Mouse (Mus musculus) heart, embryonic 11.5 days (tissue): Measurements from ENCODE around the gene Nfe2l1. TPM values are rescaled to one million over a fixed set of nuclear protein-coding genes. Genes with fewer than 3 reads are reported as not detected.

ENCODE experiments used
- ATAC-seq: fragments of 200-750 bp; cut with Nextera tagmentation; replicated peaks from 2 replicates; pipeline ENCODE4 v1.8.0; 2017; ENCODE audit warnings: moderate library complexity; ENCODE audit not compliant: insufficient number of reproducible peaks, low FRiP score, low TSS enrichment
- H3K27ac ChIP-seq: fragments of 300-500 bp; sonication (generic); 2 replicates; pipeline ENCODE4 v1.5.1; 2014; ENCODE audit warnings: mild to moderate bottlenecking, low read depth, low read length
- H3K27me3 ChIP-seq: fragments of 300-500 bp; sonication (generic); 2 replicates; pipeline ENCODE4 v1.6.1; 2014; ENCODE audit warnings: mild to moderate bottlenecking, low read length, mixed read lengths; ENCODE audit not compliant: control insufficient read depth, insufficient read depth
- H3K36me3 ChIP-seq: fragments of 300-500 bp; sonication (generic); 2 replicates; pipeline ENCODE4 v1.6.1; 2014; ENCODE audit warnings: mild to moderate bottlenecking, low read length, moderate library complexity, mixed read lengths; ENCODE audit not compliant: control insufficient read depth, insufficient read depth
- H3K4me1 ChIP-seq: fragments of 300-500 bp; sonication (generic); 2 replicates; pipeline ENCODE4 v1.6.1; 2014; ENCODE audit warnings: low read length; ENCODE audit not compliant: control insufficient read depth, insufficient read depth
- H3K4me2 ChIP-seq: fragments of 300-500 bp; sonication (generic); 2 replicates; pipeline ENCODE4 v1.6.1; 2014; ENCODE audit warnings: mild to moderate bottlenecking, moderate library complexity
- H3K4me3 ChIP-seq: fragments of 300-500 bp; sonication (generic); 2 replicates; pipeline ENCODE4 v1.5.1; 2014; ENCODE audit warnings: low read depth, low read length
- H3K9ac ChIP-seq: fragments of 300-500 bp; sonication (generic); 2 replicates; pipeline ENCODE4 v1.6.1; 2014; ENCODE audit warnings: mild to moderate bottlenecking, low read depth, low read length, moderate library complexity
- H3K9me3 ChIP-seq: fragments of 300-500 bp; sonication (generic); replicated peaks from 2 replicates; pipeline ENCODE4 v1.6.1; 2016; ENCODE audit warnings: low read length; ENCODE audit not compliant: control insufficient read depth
- whole genome bisulfite sequencing: fragments of 180-500 bp; shearing (Covaris S2); extraction: QIAGEN DNeasy Blood & Tissue Kit; methylation state at CpG from one replicate; pipeline ENCODE4 v1.1.7; 2014; ENCODE audit not compliant: insufficient replicate concordance; 5-methylcytosine and 5-hydroxymethylcytosine counted together
- polyA plus RNA-seq: library from polyadenylated mRNA; unstranded; fragments of >200 nt; fragmentation: Nextera tagmentation; extraction: Ambion mirVana; gene quantifications from 2 replicates; pipeline ENCODE4 v1.2.1, GENCODE M21; 2014

The Nfe2l1 gene
- polyA plus RNA-seq, 1 experiment from 2014 or later: 36.5 TPM

DNA sequence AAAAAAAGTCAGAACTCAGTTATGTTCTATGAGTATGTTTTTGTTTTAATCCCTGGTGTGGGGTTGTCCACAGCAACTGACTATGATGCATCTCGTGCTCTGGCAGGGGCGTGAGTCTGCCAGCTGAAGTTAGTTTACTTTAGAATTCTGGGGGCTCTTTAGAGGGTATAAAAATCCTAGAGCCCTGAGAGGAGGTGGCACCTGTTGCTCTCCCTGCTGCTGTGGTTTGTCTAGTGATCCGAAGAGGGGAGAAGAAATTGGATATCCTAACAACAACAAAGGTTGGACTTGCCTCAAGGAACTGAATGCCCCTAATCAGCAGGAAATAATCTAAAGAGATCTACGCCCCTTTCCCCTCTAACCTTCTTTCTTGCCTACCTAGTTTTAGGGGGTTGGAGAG, 8.6 kb upstream of the Nfe2l1 start:
- Histone ChIP-seq H3K4me2 (no peak overlapping the region), H3K4me3 (no peak overlapping the region), H3K27me3 (peaks cover 2% of the 10 kb centered on the region; the same call in 1 of the 2 replicates), H3K27ac (no peak overlapping the region), H3K9ac (no peak overlapping the region), H3K36me3 (no peaks in the 10 kb centered on the region), H3K9me3 (no peaks in the 10 kb centered on the region), H3K4me1 (no peaks in the 10 kb centered on the region)
- no peak for ATAC-seq
- 64% methylated on average over 4 of the region's 4 CpGs for WGBS

DNA sequence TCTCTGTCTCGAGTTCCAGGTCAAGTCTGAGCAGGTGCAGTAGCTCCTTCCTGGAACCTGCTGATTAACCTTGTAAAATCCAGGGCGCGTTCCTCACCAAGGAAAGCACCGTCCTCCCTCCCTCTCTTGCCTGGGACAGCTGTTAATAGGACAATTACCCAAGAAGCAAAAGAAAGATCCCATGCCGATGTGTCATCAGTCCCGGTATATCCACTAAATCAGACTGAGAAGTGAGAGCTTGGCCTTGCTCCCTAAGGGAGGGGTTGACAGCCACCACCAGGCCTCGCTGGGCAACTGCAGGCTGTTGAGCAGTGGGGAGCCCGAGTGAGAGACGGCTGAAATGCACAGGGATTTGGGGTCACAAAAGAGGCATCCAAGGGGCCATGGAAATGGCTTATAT, 7.5 kb upstream of the Nfe2l1 start:
- peaks cover 2% of the 10 kb centered on the region; the same call in 1 of the 2 replicates for H3K27me3 ChIP-seq
- H3K36me3 ChIP-seq: no peaks in the 10 kb centered on the region
- H3K4me1 ChIP-seq: no peaks in the 10 kb centered on the region
- no peak for ATAC-seq
- WGBS: 33% methylated on average over 9 of the region's 9 CpGs
- no peaks in the 10 kb centered on the region for H3K9me3 ChIP-seq
- no peak overlapping the region for H3K27ac ChIP-seq
- no peak overlapping the region for H3K4me3 ChIP-seq
- no peak overlapping the region for H3K9ac ChIP-seq
- no peak overlapping the region for H3K4me2 ChIP-seq

DNA sequence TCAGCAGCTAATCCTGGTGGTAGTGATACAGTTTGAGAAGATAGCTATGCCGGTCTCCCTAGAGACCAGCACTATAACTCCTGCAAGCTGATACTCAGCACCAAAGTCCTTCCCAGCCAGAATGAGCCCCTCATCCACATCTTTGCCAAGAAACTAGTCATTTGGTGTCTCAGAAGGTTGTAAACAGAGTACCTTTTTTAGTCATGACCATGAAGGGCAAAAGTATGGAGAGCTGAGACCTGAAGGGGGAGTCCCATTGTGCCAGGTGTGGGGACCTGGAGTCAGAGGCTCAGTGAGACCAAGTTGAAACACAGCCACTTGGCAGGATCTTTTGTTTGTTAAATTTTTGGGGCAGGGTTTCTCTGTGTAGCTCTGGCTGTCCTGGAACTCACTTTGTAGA, 4.4 kb upstream of the Nfe2l1 start:
- 88% methylated on average over 1 of the region's 1 CpGs for WGBS
- Histone ChIP-seq H3K4me3 (no peak overlapping the region), H3K27ac (no peak overlapping the region), H3K4me2 (no peak overlapping the region), H3K36me3 (no peaks in the 10 kb centered on the region), H3K9me3 (no peaks in the 10 kb centered on the region), H3K4me1 (no peaks in the 10 kb centered on the region), H3K27me3 (peaks cover 2% of the 10 kb centered on the region; the same call in 1 of the 2 replicates), H3K9ac (no peak overlapping the region)
- no peak for ATAC-seq

DNA sequence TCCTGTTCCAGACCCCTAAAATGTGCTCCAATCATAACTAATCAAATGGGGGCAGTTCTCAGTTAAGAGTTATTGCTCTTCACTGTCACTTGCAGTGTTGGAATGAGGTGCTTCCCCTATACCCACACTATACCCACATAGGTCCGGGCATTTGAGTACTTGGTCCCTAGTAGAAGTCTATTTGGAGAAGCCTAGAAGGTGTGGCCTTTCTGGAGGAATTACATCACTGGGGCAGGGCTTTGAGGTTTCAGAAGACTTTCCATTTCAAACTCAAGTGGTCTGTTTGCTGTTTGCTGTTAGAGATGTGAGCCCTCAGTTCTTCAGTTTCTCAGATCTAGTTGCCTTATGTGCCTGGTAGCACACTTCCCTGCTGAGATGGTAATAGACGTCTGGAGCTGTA, 3.2 kb upstream of the Nfe2l1 start:
- WGBS: 49% methylated on average over 2 of the region's 2 CpGs
- no peak for ATAC-seq
- peaks cover 3% of the 10 kb centered on the region for H3K4me1 ChIP-seq

DNA sequence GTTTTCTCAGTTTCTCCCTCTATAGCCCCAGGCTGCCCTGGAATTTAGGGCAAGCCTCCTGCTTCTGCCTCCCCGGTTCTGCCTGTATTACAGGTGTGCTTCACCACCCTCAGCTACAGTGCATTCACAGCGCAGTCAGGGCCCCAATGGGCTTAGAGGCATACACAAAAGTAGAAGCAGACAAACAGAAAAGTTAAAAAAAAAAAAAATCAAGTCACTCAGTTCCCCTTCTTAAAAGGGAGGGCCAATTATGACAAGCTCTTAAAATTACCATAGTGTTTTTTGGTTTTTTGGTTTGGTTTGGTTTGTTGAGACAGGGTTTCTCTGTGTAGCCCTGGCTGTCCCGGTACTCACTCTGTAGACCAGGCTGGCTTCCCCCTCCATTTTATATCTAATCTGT, 2.8 kb upstream of the Nfe2l1 start:
- H3K4me2 ChIP-seq: no peak overlapping the region
- H3K9ac ChIP-seq: no peak overlapping the region
- H3K27me3 ChIP-seq: peaks cover 2% of the 10 kb centered on the region; the same call in 1 of the 2 replicates
- peaks cover 2% of the 10 kb centered on the region; the same call in 1 of the 2 replicates for H3K36me3 ChIP-seq
- H3K4me1 ChIP-seq: peaks cover 8% of the 10 kb centered on the region
- no peak overlapping the region for H3K27ac ChIP-seq
- no peak overlapping the region for H3K4me3 ChIP-seq
- 90% methylated on average over 3 of the region's 3 CpGs for WGBS
- no peaks in the 10 kb centered on the region for H3K9me3 ChIP-seq
- no peak for ATAC-seq

More for the DNA sequence above, 3.2 kb upstream of the Nfe2l1 start:
- H3K9me3 ChIP-seq: no peaks in the 10 kb centered on the region
- no peaks in the 10 kb centered on the region for H3K36me3 ChIP-seq
- H3K27me3 ChIP-seq: peaks cover 2% of the 10 kb centered on the region; the same call in 1 of the 2 replicates
- H3K4me3 ChIP-seq: no peak overlapping the region
- no peak overlapping the region for H3K4me2 ChIP-seq
- H3K9ac ChIP-seq: no peak overlapping the region
- H3K27ac ChIP-seq: no peak overlapping the region

DNA sequence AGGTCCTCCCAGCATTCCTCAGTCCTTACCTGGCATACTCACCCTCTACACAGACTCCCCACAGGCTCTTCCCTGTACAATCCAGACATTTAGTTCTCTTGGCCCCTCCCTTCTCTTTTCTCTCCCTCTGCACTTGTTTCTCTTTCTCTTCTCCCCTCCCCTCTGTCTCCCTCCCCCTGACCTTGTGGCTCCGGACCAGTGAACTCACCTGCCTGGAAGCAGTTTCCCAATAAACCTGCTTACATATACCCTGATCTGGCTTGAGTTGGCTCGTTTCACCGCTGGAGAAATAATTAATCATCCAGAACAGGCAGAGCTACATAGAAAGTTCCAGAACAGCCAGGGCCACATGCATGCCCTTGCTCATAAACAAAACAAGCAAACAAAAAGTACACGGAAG, 1.7 kb upstream of the Nfe2l1 start:
- H3K27me3 ChIP-seq: no peaks in the 10 kb centered on the region
- H3K4me1 ChIP-seq: peaks cover 18% of the 10 kb centered on the region
- H3K27ac ChIP-seq: no peak overlapping the region
- no peak for ATAC-seq
- no peaks in the 10 kb centered on the region for H3K9me3 ChIP-seq
- no peak overlapping the region for H3K4me2 ChIP-seq
- H3K9ac ChIP-seq: no peak overlapping the region
- WGBS: 73% methylated on average over 4 of the region's 4 CpGs
- peaks cover 10% of the 10 kb centered on the region for H3K36me3 ChIP-seq
- H3K4me3 ChIP-seq: no peak overlapping the region

DNA sequence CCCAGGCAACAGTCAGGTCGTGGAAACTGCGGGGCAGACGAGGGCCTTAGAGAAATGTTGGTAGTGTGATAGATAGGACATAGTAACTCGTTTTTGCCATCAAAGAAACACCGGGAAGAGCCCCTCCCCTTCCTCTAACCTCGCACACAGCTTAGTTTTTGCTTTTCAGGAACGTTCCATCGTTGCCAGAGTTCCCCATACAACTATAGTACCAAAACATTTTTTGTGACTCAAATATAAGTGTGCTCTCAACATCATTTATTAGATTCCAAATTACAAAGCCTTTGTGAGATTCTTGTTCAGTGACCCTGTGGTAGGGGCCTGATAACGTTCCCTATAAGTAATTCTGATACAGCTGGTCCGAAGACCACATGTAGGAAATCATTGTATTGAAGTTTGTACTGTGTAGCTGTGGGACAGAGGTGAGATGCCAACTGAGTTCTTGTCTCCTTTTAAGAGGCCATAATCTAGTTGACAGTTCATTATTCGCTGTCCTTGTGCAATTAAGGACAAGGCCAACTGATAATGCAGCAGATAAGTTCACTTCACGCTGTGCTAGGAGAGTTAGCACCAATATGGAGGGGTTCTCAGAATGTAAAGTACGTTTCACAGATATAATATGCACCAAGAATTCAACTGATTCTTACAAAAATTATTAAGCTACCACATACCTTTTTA, 910 bp upstream of the Nfe2l1 start:
- peak overlapping the region; percentile 100 for H3K27ac ChIP-seq
- 14% methylated on average over 13 of the region's 13 CpGs for WGBS
- ATAC-seq: no peak

DNA sequence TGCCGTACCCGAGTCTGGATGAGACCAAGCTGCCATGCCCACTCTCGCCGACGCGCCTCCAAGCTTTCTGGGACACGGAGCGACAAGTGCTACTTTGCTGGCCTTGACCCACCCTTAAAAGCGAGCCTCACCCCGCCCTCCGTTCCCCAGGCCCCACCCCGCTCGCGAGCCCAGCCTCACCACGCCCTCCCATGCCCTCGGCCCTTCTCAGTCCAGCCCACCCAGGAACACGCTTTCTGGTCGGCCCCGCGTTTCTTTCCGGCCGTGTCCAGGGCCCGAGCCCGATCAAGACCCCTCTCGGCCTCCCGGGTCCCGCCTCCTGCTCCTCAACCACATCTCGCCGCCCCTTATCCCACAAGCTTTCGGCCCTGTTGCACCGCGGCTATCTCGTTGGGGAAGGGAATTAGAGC, 360 bp downstream of the Nfe2l1 start:
- Histone ChIP-seq H3K4me2 (peak overlapping the region; percentile 85), H3K4me1 (peaks cover 39% of the 10 kb centered on the region), H3K9me3 (no peaks in the 10 kb centered on the region), H3K27me3 (no peaks in the 10 kb centered on the region), H3K36me3 (peaks cover 12% of the 10 kb centered on the region), H3K4me3 (peak overlapping the region; percentile 94), H3K9ac (peak overlapping the region; percentile 97), H3K27ac (peak overlapping the region; percentile 100)
- peak; percentile 87 for ATAC-seq
- WGBS: under 1% methylated on average over 33 of the region's 33 CpGs

More for the DNA sequence above, 910 bp upstream of the Nfe2l1 start:
- Histone ChIP-seq H3K9ac (peak overlapping the region; percentile 97), H3K36me3 (peaks cover 10% of the 10 kb centered on the region), H3K27me3 (no peaks in the 10 kb centered on the region), H3K4me1 (peaks cover 26% of the 10 kb centered on the region), H3K9me3 (no peaks in the 10 kb centered on the region), H3K4me3 (peak overlapping the region; percentile 94), H3K4me2 (peak overlapping the region; percentile 85)

DNA sequence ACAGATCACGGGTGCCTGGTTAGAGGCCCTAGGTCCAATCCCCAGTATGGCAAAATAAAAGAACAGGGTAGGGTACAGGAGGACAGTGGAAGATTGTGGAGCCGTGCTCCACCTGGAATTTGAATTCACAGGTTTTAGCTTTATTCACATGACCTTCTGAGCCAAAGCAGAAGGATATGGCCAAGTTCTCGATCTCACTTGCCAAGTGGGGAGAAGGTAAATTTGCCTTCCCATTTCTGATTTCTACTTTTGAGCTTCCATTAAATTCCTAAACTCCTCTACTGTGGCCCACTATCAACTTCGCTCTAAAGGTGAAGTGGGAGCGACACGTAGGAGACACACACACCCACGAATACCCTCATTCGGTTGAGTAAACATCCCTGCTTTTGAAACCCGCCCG, 887 bp downstream of the Nfe2l1 start:
- no peak for ATAC-seq
- H3K9me3 ChIP-seq: no peaks in the 10 kb centered on the region
- peak overlapping the region; percentile 100 for H3K27ac ChIP-seq
- peaks cover 42% of the 10 kb centered on the region for H3K4me1 ChIP-seq
- WGBS: 11% methylated on average over 10 of the region's 10 CpGs
- peak overlapping the region; percentile 94 for H3K4me3 ChIP-seq
- H3K4me2 ChIP-seq: peak overlapping the region; percentile 85
- no peaks in the 10 kb centered on the region for H3K27me3 ChIP-seq
- H3K36me3 ChIP-seq: peaks cover 12% of the 10 kb centered on the region
- H3K9ac ChIP-seq: peak overlapping the region; percentile 97
